Mouse (Mus musculus): ENCODE data around the gene Gabrr2. TPM values are rescaled to one million over a fixed set of nuclear protein-coding genes. Genes with fewer than 3 reads are reported as not detected.

Gene Gabrr2
- polyA plus RNA-seq, 1 experiment from 2014 or later: 0.38 TPM

DNA sequence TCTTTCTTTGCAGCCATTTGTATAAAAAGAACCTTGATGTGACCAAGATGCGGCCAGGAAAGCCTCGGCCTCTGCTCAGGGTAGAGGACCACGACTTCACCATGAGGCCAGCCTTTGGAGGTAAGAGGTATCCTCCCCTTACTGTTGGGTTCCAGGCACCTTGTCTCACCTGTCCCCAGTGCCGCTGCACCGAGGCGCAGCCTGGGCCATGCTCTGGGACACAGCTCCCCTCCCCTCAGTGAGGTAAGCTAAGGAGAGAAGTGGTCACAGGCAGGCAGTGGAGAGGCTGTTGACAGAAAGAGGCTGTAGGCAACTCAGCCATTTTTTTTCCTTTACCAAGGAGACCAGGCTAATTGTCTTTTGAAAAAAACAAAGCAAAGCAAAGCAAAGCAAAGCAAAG is 8.5 kb downstream of the Gabrr2 start:
- H3K9ac ChIP-seq: no peak overlapping the region
- no peak overlapping the region for H3K4me2 ChIP-seq (replicated peaks)
- H3K9me3 ChIP-seq: no peaks in the 10 kb centered on the region
- H3K4me1 ChIP-seq: 0 out of 2 replicates have a peak, but pooled peaks cover 4% of the 10 kb centered on the region
- H3K4me3 ChIP-seq: no peak overlapping the region
- no peak overlapping the region for H3K27ac ChIP-seq
- WGBS: 89% methylated on average over 6 of the region's 6 CpGs
- no peaks in the 10 kb centered on the region for H3K36me3 ChIP-seq
- no peak for ATAC-seq (ENCODE audit: insufficient number of reproducible peaks, insufficient read depth, low FRiP score, low TSS enrichment)
- no peaks in the 10 kb centered on the region for H3K27me3 ChIP-seq

DNA sequence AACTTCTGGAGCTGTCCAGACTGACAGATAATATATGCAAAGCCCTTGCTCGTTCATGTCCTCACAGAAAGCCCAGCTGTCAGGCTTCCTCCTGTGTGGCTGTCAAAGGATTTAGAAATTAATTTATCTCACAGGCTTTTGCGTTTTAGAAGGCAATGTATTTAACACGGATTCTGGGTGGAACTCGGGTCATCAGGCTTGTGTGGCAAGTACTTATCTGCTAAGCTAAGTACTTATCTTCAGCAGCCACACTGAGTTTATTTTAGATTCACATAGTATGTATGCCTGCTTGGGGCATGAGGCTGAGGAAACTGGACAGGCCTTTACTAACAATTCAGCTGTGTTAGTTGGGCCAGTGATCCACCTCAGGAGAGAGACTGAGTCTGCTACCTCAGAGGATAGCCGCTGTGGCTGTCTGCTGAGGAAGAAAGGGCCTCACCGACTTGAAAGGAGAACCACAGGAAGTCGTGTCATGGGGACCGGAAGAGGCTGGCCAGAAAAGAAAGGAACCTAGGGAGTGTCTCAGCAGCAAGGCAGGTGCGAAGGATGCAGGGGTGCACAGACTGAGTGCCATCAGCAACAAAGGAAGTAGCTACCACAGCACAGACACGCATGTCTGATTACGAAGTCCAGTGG is 9.8 kb downstream of the Gabrr2 start:
- H3K9ac ChIP-seq: no peak overlapping the region
- H3K36me3 ChIP-seq: no peaks in the 10 kb centered on the region
- no peaks in the 10 kb centered on the region for H3K9me3 ChIP-seq
- no peak overlapping the region for H3K4me3 ChIP-seq
- no peak overlapping the region for H3K4me2 ChIP-seq (replicated peaks)
- ATAC-seq (ENCODE audit: insufficient number of reproducible peaks, insufficient read depth, low FRiP score, low TSS enrichment): no peak
- no peak overlapping the region for H3K27ac ChIP-seq
- H3K27me3 ChIP-seq: no peaks in the 10 kb centered on the region
- WGBS: 57% methylated on average over 11 of the region's 11 CpGs
- no peaks in the 10 kb centered on the region for H3K4me1 ChIP-seq

DNA sequence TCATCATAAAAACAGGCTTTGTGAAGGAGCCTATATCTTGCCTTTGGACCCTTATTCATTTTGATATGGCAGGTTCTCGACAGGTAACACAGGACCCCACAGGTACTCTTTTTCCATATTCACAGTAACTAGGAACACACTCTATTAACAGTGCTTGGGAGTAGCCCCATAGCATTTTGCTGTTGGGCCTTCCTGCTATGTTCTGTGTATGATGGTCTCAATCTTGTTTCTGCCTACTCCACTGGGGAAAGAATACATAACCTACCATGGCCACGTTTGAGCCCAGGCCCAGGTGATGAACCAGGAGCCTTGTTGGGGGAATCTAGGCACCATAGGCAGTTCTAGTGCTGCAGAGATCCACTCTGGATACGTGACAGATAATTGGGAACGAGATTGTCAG is 11.6 kb downstream of the Gabrr2 start:
- H3K4me2 ChIP-seq (replicated peaks): no peak overlapping the region
- no peak overlapping the region for H3K4me3 ChIP-seq
- H3K9ac ChIP-seq: no peak overlapping the region
- H3K27ac ChIP-seq: no peak overlapping the region
- no peaks in the 10 kb centered on the region for H3K36me3 ChIP-seq
- H3K27me3 ChIP-seq: no peaks in the 10 kb centered on the region
- no peaks in the 10 kb centered on the region for H3K4me1 ChIP-seq
- no peaks in the 10 kb centered on the region for H3K9me3 ChIP-seq
- no peak for ATAC-seq (ENCODE audit: insufficient number of reproducible peaks, insufficient read depth, low FRiP score, low TSS enrichment)
- WGBS: 80% methylated on average over 4 of the region's 4 CpGs

DNA sequence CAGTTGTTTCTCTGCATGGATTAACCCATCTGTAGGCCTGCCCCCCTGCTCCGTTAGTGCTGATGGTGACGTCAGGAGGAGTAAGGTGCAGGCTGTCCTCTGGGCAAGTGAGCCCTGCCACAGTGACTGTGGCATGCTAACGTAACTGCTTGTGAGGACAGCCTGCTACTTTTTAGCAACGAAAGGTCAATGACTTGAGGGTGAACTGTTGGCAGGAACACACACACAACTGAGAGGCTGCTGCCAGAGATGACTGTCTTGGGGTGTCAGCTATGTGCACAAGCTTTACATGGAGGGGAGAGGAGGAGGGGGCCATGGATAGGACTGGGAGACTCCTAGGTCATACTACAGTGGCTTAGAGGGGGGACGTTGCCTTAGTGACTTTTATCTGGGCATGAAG is 12.1 kb downstream of the Gabrr2 start:
- no peak overlapping the region for H3K9ac ChIP-seq
- H3K4me1 ChIP-seq: no peaks in the 10 kb centered on the region
- ATAC-seq (ENCODE audit: insufficient number of reproducible peaks, insufficient read depth, low FRiP score, low TSS enrichment): no peak
- no peaks in the 10 kb centered on the region for H3K36me3 ChIP-seq
- no peak overlapping the region for H3K4me3 ChIP-seq
- no peaks in the 10 kb centered on the region for H3K9me3 ChIP-seq
- no peak overlapping the region for H3K4me2 ChIP-seq (replicated peaks)
- no peak overlapping the region for H3K27ac ChIP-seq
- H3K27me3 ChIP-seq: no peaks in the 10 kb centered on the region
- 79% methylated on average over 5 of the region's 5 CpGs for WGBS

GRCm38 (mm10) chr4:33075776-33076524 is 13.2 kb downstream of the Gabrr2 start:
- Histone ChIP-seq H3K27ac (no peak overlapping the region), H3K4me1 (no peaks in the 10 kb centered on the region), H3K27me3 (no peaks in the 10 kb centered on the region), H3K9ac (no peak overlapping the region), H3K36me3 (no peaks in the 10 kb centered on the region), H3K4me3 (no peak overlapping the region), H3K9me3 (no peaks in the 10 kb centered on the region), H3K4me2 (replicated peaks) (no peak overlapping the region)
- no peak for ATAC-seq (ENCODE audit: insufficient number of reproducible peaks, insufficient read depth, low FRiP score, low TSS enrichment)
- 85% methylated on average over 5 of the region's 5 CpGs for WGBS

GRCm38 (mm10) chr4:33077161-33077560 is 14.4 kb downstream of the Gabrr2 start:
- H3K27me3 ChIP-seq: no peaks in the 10 kb centered on the region
- ATAC-seq (ENCODE audit: insufficient number of reproducible peaks, insufficient read depth, low FRiP score, low TSS enrichment): 0 out of 2 replicates have a peak, but pooled peaks have one; percentile 35
- no peaks in the 10 kb centered on the region for H3K9me3 ChIP-seq
- H3K27ac ChIP-seq: no peak overlapping the region
- 77% methylated on average over 11 of the region's 11 CpGs for WGBS
- H3K4me3 ChIP-seq: no peak overlapping the region
- H3K4me1 ChIP-seq: no peaks in the 10 kb centered on the region
- H3K4me2 ChIP-seq (replicated peaks): no peak overlapping the region
- H3K9ac ChIP-seq: no peak overlapping the region
- H3K36me3 ChIP-seq: no peaks in the 10 kb centered on the region

- no peak for ATAC-seq (ENCODE audit: insufficient number of reproducible peaks, insufficient read depth, low FRiP score, low TSS enrichment)
- H3K4me3 ChIP-seq: no peak overlapping the region
- no peaks in the 10 kb centered on the region for H3K9me3 ChIP-seq
- H3K27ac ChIP-seq: no peak overlapping the region
- no peak overlapping the region for H3K9ac ChIP-seq
- H3K4me2 ChIP-seq (replicated peaks): no peak overlapping the region
- no peaks in the 10 kb centered on the region for H3K4me1 ChIP-seq
- H3K36me3 ChIP-seq: no peaks in the 10 kb centered on the region
- 68% methylated on average over 8 of the region's 8 CpGs for WGBS
- no peaks in the 10 kb centered on the region for H3K27me3 ChIP-seq
These were observed 14.9 kb downstream of the Gabrr2 start for GRCm38 (mm10) chr4:33077724-33078123.

- Histone ChIP-seq H3K36me3 (no peaks in the 10 kb centered on the region), H3K4me2 (replicated peaks) (no peak overlapping the region), H3K4me3 (no peak overlapping the region), H3K9me3 (no peaks in the 10 kb centered on the region), H3K4me1 (no peaks in the 10 kb centered on the region), H3K9ac (no peak overlapping the region), H3K27me3 (no peaks in the 10 kb centered on the region), H3K27ac (no peak overlapping the region)
- WGBS: 91% methylated on average over 3 of the region's 3 CpGs
- ATAC-seq (ENCODE audit: insufficient number of reproducible peaks, insufficient read depth, low FRiP score, low TSS enrichment): no peak
These were observed 15.7 kb downstream of the Gabrr2 start for GRCm38 (mm10) chr4:33078492-33078891.

- H3K9me3 ChIP-seq: no peaks in the 10 kb centered on the region
- no peak overlapping the region for H3K4me3 ChIP-seq
- no peak overlapping the region for H3K9ac ChIP-seq
- no peak overlapping the region for H3K27ac ChIP-seq
- H3K4me1 ChIP-seq: no peaks in the 10 kb centered on the region
- ATAC-seq (ENCODE audit: insufficient number of reproducible peaks, insufficient read depth, low FRiP score, low TSS enrichment): no peak
- no peaks in the 10 kb centered on the region for H3K27me3 ChIP-seq
- no peak overlapping the region for H3K4me2 ChIP-seq (replicated peaks)
- 81% methylated on average over 6 of the region's 6 CpGs for WGBS
- H3K36me3 ChIP-seq: no peaks in the 10 kb centered on the region
These were observed 36.4 kb downstream of the Gabrr2 start for GRCm38 (mm10) chr4:33099118-33099694.

GRCm38 (mm10) chr4:33109720-33110458 is 47.1 kb downstream of the Gabrr2 start:
- Histone ChIP-seq H3K27me3 (no peaks in the 10 kb centered on the region), H3K9ac (no peak overlapping the region), H3K4me1 (no peaks in the 10 kb centered on the region), H3K4me3 (no peak overlapping the region), H3K27ac (no peak overlapping the region), H3K4me2 (replicated peaks) (no peak overlapping the region), H3K9me3 (0 out of 2 replicates have a peak, but pooled peaks cover under 1% of the 10 kb centered on the region), H3K36me3 (no peaks in the 10 kb centered on the region)
- no peak for ATAC-seq (ENCODE audit: insufficient number of reproducible peaks, insufficient read depth, low FRiP score, low TSS enrichment)
- WGBS: 87% methylated on average over 14 of the region's 14 CpGs

GRCm38 (mm10) chr4:33110845-33111244 is 48.0 kb downstream of the Gabrr2 start:
- H3K4me2 ChIP-seq (replicated peaks): no peak overlapping the region
- H3K9me3 ChIP-seq: 0 out of 2 replicates have a peak, but pooled peaks cover 4% of the 10 kb centered on the region
- no peaks in the 10 kb centered on the region for H3K4me1 ChIP-seq
- WGBS: 74% methylated on average over 7 of the region's 7 CpGs
- no peak overlapping the region for H3K4me3 ChIP-seq
- no peaks in the 10 kb centered on the region for H3K27me3 ChIP-seq
- ATAC-seq (ENCODE audit: insufficient number of reproducible peaks, insufficient read depth, low FRiP score, low TSS enrichment): no peak
- H3K27ac ChIP-seq: no peak overlapping the region
- no peaks in the 10 kb centered on the region for H3K36me3 ChIP-seq
- no peak overlapping the region for H3K9ac ChIP-seq

Data from embryonic facial prominence, embryonic 12.5 days (tissue).